Mouse (Mus musculus) spleen, postnatal 36 days (tissue): ENCODE measurements around the gene Btbd35f4.
"Not testable (repeated sequence)": the region's sequence is repeated elsewhere in the genome, so short reads cannot be mapped to it uniquely, and the experiment has no call there.

Source experiments
- DNase-seq, 2 experiments: peaks; one replicate each; pipeline ENCODE4 v3.0.0; 2022; ENCODE audit warnings: low spot score in 2 of 2, mixed read lengths in 1 of 2

Btbd35f4 gene

DNA sequence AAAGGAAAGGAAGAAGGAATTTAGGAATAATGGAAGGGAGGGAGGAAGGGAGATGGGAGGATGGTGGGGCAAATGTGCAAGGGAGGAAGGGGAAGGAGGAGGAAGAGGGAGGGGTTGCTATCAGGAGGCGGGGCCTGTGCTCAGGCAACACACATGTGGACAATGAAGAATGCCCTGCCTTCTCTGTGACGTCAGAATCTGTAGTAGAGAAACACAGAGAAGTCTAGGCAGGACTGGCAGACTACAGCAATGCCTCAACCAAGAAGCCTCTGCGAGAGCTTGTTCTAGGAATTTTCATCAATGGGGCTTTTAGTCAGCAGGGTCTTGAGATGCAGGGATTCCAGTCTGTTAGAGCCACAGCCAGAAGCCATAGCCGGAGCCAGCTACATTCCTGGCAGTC is at the start of gene Btbd35f4:
TSS of gene Btbd35f4 (plus strand) at position 301 of the 400 bp plus-strand sequence.
- not testable (repeated sequence) for DNase-seq

DNA sequence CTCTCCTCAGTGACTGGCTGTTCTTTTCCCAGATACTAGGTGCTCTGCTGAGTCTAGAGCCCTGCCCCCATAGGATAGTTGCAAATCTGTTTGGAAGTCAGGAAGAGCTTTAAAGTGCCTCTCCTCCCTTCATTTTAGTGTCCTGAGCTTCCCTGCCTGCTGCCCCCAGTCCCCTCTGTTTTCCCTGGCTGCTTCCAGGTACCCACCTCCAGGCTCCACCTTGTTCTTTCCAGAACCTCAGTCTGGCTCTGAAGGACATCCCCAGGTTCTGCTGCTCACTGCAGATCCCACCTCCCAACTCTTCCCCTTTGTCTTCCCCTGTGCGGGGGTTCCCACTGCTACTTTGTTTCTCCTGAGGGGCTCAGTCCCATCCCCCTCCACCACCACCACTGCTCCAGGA is 39.7 kb downstream of the Btbd35f4 start:
- not testable (repeated sequence) for DNase-seq
